Mouse (Mus musculus): ENCODE data around the gene Asb3.

Asb3 gene

DNA sequence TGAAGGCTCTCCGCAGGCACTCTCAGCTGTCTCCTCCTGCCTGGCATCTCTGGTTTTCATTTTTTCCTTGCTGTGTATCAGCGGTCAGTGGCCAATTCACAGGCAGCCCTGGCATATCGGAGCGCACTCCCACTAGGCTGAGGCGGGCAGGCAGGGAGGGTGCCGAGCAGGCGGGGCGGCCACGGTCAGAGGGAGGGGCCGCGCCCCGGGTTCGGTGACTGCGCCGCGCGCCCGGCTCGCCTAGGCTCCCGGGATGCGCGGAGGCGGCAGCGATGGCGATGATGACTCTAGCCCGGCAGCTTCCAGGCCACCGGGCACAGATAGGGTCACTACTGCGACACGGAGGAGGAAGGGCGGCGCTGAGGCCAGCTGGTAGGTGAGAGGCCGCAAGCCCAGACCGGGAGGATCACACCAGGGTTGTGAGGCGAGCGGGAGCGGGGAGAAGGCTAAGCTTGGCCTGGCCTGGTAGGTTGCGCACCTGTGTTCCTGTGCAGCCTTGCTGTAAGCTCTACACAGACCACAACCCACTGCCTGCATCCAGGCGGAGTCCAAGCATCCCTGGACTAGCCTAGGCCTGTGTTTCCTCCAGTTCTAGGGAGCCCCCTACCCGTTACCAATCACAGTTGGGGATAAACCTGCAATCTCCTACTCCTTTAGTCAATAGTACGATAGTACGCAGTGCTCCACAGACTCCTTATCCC lies at the start of gene Asb3, which contains the start of gene Gpr75:
TSS of gene Asb3 (plus strand) at position 246 of the 701 bp plus-strand sequence.
TSS of gene Gpr75 (plus strand) at position 188 of the 701 bp plus-strand sequence.
- no peak for DNase-seq (ENCODE audit: low read depth)

DNA sequence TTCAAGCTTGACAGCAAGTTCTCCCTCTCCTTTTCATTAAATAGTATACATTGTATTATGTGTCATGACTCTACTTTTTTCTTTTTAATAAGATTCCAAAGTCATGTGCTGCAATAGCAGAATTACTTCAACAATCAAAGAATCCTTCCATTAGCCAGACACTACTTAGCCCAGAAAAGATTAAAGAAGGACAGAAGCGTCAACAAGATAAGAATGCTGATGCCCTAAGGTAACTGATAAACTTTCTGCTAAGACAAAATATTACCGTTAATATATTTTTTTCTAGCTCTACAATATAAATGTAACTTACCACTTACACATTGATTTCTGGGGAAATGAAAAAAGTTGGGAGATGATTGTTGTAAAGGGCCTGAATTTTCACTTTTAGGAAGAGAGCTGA lies 46.4 kb upstream of the Asb3 start:
- no peak for DNase-seq (ENCODE audit: low read depth)

DNA sequence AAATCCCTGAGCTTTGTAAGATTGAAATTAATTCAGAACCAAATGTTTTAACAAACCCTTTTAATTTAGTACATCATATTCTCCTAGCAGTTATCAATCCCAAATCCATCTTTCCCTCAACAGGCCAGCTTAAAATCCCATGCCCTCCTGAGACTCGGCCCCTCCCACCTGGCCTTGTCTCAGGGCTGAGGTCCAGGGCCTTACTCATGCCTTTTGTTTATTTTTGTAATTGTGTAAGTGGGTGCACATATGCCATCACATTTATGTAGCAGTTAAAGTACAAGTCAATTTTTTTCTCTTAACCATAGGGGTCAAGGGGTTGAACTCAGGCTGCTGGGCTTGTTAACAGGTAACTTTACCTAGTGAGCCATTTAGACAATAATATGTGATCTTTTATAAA lies 40.9 kb upstream of the Asb3 start:
- DNase-seq (ENCODE audit: low read depth): peak; percentile 78

DNA sequence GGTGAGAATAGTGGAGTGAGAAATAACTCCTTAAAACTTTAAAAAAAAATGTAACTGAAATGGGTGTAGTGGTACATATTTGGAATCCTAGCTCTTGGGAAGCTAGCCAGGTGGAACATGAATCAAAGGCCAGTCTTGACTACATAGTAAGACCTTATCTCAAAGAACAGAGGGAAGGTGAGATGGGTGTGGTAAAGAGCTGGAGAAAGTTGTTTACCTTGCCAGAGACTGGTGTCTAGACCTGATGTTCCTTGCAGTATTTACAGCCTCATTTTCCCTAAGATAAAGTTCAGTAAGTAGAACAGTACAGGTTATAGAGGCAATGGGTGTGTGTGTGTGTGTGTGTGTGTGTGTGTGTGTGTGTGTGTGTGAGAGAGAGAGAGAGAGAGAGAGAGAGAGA lies 12.8 kb upstream of the Asb3 start:
- no peak for DNase-seq (ENCODE audit: low read depth)

DNA sequence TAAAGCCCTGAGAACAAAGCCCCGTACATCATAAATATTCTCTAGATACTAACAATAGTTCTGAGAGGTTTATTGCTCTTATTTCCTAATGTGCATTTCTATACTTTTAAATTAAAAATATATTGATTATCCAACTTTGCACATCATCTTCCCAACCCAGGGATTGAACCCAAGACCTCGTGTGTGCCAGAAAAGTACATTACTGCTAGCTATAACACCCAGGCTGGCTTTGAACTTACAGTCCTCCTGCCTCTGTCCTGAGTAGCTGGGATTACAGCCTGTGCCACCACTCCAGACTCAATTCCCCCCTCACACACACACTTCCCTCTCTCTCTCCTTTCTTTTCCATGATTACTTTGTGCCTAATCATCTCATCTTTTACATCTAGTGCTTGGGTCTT lies 2.9 kb downstream of the Asb3 start:
- no peak for DNase-seq (ENCODE audit: low read depth)

DNA sequence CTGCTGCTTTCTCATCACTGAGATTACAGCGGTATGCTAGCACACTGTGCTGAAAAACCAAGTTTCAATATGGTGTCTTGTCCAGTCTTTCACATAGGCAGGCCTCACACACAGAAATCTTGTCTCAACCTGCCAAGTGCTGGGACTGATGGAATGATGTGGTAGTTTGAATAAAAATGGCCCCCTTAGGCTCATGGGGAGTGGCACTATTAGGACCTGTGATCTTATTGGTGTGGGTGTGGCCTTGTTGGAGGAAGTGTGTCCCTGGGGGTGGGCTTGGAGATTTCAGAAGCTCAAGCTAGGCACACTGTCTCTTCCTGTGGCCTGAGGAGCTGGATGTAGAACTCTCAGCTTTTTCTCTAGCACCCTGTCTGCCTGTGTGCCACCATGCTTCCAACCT lies 11.0 kb downstream of the Asb3 start:
- DNase-seq (ENCODE audit: low read depth): no peak

DNA sequence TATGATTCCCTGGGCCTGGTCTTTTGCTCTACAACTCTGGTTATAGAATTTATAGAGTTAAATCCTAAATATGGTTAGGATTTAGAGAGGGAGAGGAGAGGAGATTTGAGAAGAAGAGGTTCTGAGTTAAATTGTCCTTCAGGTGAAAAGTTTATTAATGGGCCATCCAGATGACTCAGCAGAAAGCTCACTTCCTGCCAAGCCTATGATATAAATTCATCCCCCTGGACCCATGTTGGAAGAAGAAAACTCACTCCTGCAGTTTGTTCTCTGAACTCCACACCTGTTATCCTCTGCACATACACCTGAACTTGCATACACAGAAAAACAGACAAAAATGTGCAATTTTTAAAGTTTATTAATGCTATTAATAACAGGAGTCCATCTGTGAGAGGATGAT lies 14.1 kb downstream of the Asb3 start:
- no peak for DNase-seq (ENCODE audit: low read depth)

DNA sequence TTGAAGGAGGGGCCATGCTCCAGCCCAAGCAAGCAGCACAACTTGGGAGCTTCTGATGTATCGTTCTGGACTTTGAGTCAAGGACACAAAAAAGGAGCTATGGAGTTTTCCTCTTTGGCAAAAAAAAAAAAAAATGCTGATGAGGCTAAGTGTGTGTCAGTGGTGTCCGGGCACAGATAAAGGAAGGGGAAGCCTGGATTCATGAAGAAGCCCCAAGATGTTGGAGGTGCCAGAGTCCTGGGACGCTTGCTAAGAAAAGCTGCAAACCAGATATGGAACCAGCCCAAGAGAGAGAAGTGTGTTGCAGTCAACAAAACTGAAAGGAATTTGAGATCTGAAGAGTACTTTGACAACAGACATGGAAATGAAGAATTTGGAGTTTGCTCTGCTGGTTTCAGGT lies 27.1 kb downstream of the Asb3 start:
- DNase-seq (ENCODE audit: low read depth): no peak

DNA sequence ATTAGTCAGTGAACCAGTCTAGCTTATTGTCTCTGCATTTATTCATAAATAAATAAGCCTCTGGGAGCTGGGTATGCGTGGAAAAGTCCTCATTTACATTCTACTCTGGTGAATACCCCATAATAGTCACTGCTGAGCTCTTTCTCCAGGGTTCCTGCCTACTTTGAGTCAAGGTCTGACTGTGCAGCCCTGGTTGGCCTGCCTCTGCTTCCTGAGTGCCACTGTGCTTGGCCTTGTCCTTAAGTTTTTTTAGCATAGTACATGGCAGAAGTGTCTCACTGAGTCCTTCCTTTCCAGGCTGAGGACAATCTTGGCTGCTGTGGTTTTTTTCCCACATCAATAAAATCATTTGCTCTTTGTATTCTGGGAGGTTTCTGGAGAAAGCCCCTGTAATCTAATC lies 35.4 kb downstream of the Asb3 start:
- no peak for DNase-seq (ENCODE audit: low read depth)

DNA sequence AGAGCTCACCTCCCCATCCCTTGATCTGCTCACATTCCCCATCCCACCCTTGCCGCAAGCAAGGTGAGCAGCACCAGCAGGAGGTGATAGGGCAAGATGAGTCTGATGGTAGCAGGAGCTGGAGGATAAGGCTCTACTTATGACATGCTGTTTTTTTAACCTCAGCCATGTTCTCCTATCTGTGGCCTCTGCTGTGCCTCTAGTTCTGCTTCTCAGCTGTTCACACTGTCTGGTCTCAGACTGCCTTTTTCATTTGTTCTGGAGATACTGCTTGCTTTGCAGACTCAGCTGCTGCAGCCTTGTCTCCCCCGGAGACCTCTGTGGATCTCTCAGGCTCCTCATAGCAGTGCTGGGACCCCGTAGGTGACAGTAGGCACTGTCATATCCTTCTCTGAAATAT lies 38.1 kb downstream of the Asb3 start:
- no peak for DNase-seq (ENCODE audit: low read depth)

DNA sequence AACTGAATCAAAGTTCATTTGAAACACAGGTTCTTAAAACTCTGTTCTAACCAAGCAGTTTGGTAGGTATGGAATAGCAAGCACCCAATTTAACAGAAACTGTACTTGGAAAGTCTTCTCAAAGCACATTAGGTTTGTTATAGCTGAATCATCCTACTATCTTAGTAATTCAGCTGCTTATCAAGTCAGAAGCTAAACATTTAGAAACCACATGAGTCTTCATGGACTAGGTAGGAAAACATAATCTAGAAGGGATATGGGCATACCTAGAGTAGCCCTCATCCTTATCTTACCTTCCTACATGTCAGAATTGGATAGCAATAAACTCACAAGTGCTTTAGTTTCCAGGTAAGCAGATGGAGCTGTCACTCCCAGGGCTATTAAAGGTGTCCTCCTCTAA lies 42.9 kb downstream of the Asb3 start:
- no peak for DNase-seq (ENCODE audit: low read depth)

DNA sequence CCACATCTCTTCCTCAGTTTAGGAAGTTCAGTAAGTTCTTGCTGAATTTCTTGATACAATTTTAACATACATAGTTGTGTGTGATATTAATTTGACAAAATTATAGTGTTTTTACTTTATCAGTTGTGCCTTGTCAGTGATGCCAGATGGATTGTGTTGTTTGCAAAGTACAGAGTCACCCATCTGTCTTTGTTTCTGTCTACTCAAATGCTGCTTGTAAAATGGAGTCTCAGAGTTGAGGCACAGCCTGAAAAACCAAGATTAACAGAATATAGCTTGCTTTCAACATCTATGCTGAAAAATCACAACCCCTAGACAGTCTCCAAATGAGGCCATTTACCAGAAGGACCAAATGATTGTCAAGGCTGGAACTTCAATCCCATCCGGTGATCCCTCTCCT lies 43.3 kb downstream of the Asb3 start:
- DNase-seq (ENCODE audit: low read depth): no peak

DNA sequence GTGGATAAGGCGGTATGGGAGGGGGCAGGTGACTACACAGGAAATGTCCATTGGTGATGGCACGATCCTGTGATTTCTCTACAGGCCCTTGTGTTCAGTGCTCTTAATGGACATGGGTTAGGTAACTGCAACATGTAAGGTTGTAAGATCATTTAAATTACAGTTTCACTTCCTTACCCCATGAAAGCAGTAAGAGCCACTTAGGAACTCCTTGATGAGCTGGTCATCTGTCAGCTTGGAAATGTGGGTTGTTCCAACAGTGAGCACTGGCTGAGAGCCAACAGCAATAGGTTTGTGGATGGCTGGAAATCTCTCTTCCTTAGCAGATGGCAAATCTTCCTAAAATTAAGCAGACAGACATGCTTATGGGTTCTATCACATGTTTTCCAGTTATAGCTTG lies 58.3 kb downstream of the Asb3 start:
- no peak for DNase-seq (ENCODE audit: low read depth)

DNA sequence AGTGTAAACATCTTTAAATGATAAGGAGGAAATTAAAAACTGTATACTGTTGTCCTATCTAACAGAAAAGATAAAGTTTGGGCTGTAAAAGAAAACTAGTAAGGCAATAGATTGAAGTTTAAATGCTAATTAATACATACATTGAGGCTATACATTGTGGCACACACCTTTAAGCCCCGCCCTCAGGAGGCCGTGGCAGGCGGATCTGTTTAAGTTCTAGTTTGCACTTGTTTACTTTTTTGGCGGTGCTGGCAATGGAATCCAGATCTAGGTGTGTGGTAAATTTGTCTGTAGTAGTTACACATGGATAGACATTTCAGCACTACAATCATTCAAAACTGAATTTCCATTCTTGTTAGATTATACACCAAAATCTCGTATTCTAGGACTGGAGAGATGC lies 67.6 kb downstream of the Asb3 start:
- DNase-seq (ENCODE audit: low read depth): peak; percentile 12

DNA sequence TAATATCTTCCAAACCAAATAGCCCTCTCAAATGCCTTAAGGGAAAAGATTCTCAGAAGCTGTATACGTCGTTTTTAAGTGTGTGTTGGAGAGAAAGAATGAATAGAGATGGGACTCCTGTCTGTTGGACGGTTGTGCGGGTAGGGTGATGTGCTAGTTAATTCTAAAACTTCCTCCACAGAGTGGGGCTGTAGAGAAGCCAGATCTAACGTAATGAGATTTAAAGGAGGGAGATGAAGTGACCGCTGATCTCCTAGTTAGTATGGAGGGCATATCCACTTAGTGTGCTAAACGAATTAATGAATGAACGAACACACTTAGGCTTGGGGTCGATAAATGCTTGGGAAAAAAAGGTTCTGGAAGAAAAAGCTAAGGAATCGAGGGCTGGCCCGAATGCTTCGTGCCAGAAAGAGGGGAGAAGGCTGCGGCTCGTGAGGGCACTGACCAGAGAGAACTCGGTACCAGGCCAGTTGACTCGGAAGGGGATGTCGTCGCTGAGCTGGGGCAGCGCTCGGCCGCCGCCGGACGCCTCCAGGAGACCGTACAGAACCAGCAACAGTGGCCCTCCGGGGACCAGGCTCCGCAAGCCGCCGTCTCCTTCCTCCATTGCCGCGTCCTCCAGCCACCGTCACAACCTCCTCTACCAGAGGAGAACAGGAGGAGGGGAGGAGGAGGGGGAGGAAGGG lies 68.4 kb downstream of the Asb3 start:
- peak; percentile 57 for DNase-seq (ENCODE audit: low read depth)

DNA sequence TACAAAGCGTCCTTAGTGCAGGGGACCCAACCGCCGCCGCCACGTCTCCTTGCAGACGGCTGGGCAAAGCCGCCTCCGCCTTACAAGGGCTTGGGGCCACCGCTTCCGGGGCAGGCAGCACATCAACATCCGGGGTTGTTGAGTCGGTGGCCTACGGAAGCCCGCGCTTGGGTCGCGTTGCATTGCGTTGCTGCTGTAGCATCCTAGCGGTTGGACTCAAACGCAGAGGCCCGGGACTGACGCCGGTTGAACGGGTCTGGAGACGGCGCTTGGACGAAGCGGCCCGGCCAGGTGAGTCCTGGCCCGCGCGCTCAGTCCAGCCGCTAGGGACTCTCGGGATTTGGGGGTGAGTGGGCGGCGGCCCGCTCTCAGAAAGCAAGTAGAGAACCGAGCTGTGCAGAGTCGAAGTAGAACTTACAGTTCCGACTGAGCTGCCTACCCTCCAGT lies 69.1 kb downstream of the Asb3 start, which contains the start of gene Erlec1:
TSS of gene Erlec1 (minus strand) at position 57 of the 447 bp plus-strand sequence.
- DNase-seq (ENCODE audit: low read depth): peak; percentile 91

DNA sequence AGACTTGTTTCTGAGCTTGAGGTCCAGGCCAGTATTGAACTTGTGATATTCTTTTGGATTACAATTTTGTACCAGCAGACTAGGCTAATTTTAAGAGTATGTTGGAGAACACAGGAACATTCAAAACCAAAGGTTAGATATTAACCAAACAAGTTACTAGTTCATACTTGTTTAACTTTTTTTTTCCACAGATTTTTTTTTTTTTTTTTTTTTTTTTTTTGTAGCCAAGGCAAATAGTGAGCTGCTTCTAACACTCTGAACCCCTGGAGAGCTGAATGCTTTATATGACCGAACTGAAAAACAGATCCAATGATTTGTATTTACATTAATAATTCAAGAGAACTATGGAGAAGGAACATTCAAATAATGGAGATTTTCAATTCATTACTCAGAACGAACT lies 100.0 kb downstream of the Asb3 start:
- no peak for DNase-seq (ENCODE audit: low read depth)

DNA sequence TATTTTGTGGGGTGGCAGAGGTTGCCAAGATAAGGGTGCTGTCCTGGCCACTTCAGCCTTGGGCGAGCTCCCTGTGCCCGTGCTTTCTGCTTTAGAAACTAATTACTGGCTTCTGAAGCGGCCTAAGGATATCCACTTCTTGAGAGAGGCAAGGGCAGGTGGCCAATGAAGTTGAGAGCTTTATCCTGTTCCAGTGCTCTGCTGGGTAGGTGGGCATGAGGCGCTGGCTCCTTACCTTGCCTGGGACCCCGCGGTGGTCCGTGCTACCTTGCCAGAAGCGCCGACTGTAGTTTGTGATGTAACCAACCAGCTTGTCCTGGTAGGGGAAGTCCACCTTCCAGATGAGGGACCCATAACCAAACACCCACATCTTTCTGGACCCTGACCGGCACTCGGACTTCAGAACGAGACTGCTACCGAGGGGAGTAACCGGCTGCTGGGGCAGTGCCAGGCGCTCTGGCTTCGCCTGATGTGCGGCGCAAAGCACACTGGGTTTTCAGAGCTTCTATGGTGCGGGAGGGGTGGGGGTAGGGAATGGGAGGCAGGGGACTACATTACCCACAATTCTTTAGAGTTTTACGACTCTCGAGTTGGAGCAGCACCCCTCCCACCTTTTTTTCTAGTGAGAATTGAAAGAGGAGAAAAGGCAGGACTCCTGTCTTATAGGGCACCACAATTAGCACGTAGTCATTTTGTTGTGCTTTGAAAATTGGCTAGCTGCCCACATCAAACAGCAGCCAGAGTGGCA lies 100.8 kb downstream of the Asb3 start, which contains the start of gene Chac2:
TSS of gene Chac2 (minus strand) at position 474 of the 748 bp plus-strand sequence.
- peak; percentile 95 for DNase-seq (ENCODE audit: low read depth)

DNA sequence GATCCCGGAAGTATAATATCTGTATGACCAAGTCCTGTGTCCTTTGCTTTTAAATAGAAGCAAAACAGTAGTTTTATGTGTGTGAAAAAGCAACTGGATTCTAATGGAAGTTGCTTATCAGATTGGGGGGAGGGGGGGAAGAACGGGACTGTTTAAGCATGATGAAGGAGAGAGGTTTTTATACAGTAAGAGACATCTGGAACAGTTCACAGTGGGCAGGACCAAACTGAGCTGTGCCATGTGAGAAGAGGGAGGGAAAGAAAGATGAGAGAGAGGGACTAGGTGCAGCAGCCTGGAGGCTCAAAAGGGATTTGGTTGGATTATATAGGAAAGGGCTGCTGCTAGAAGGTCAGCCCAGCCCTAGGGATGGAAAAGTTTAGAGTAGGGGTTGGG lies 101.4 kb downstream of the Asb3 start:
- no peak for DNase-seq (ENCODE audit: low read depth)

DNA sequence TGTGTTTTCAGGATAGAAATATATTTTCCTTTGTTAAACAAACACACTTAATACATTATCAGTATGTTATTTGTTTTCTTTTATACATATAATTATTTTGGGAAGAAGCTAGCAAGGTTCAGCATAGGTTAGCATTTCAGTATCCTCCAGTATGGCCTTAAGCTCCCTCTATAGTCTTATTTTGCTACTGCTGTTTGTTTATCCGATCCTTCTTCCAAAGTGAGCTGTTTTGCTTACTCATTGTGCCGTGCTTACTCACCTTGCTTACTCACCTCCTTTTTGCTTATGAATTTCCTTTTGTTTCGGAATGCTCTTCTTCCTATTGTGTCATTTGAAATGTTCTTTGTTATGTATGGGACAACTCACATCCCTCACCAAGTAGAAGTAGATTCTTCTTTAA lies 111.5 kb downstream of the Asb3 start:
- DNase-seq (ENCODE audit: low read depth): no peak

DNA sequence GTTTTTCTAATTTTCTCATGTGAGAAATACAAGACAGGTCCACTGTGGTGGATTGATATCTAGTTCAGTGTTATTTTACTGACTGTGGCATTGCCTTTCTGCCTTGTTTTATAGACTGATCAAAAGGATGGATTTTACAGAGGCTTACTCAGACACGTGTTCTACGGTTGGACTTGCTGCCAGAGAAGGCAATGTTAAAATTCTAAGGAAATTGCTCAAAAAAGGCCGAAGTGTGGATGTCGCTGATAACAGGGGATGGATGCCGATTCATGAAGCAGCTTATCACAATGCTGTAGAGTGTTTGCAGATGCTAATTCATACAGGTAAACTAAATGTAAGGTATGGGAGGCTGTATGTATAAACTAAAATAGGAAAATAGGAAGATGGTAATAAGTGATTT lies 113.0 kb downstream of the Asb3 start:
- no peak for DNase-seq (ENCODE audit: low read depth)

DNA sequence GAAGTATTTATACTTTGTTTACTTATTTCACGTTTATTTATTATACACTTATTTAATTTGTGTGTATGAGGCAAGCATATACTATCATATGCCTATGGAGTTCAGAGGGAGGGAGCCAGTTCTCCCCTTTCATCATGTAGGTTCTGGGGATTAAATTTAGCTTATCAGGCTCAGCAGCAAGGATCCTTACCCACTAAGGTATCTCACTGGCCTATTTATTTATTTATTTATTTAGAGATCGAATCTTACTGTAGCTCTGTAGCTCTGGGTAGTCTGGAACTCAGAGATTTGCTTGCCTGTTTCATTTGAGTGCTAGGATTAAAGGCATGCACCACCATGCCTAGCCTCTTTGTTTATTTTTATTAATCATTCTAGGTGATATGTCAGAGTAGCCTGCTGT lies 113.5 kb downstream of the Asb3 start:
- no peak for DNase-seq (ENCODE audit: low read depth)

DNA sequence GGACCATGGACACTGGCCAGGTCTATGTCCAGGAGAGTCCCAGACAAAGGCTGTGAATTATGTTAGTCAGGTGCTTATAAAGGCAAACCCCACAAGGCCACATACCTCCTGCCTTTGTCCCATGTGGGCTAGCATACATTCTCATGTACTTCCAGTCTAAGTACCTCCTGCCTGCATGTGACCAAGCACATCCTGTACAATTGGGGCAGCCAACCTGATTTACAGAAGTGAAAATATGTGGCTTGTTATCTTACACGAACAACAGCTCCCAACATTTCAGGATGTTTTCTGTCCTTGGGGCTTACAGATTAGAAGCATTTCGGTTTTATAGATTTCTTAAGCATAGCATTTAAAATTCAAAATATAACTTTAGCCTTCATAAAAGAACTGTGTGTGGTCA lies 114.8 kb downstream of the Asb3 start:
- DNase-seq (ENCODE audit: low read depth): no peak
